Mouse (Mus musculus) spleen, postnatal 0 days (tissue): Measurements from ENCODE around the gene Siah2. TPM values are rescaled to one million over a fixed set of nuclear protein-coding genes. Genes with fewer than 3 reads are reported as not detected.

Experiments used
- polyA plus RNA-seq: library from polyadenylated mRNA; unstranded; fragments of >200 nt; fragmentation: Nextera tagmentation; extraction: Ambion mirVana; gene quantifications from 2 replicates; pipeline ENCODE4 v1.2.1, GENCODE M21; 2015

The Siah2 gene
- 1.9 and 2.5 TPM in 2 replicates for polyA plus RNA-seq

DNA sequence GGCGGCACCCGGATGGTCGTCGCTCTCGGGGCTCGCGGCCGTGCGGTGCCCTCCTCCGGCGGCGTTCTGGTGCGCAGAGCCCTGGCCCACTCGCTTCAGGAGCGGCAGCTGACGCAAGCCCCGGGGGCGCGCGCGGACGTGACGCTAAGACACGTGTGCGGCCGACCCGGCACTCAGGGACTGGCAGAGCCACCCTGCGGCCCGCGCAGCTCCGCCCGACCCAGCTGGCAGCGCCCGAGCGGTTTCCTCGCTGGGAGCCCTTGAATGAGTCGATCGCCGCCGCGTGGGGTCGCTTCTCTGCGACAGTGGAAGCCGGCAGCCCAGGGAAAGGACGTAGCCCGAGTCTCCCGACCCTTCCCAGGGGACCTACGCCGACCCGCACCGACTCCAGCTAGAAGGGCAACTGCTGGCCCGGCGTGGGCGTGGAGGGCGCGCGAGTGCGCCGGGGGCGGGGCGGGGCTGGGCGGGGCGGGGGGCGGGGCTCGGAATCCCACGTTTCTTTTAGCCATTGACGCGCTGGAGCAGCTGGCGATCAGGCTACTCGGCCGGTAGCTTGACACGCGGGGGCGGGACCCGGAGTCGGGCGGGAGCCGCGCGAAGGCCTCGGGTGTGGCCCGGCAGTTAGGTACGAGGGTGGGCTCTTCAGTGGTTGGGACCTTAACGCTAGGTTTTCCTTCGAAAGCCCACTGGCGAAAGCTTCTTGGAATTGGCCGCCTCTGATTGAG, at the start of gene Siah2:
Gene Siah2, minus strand, starts transcription at position 404 of the 725 bp plus-strand sequence.

DNA sequence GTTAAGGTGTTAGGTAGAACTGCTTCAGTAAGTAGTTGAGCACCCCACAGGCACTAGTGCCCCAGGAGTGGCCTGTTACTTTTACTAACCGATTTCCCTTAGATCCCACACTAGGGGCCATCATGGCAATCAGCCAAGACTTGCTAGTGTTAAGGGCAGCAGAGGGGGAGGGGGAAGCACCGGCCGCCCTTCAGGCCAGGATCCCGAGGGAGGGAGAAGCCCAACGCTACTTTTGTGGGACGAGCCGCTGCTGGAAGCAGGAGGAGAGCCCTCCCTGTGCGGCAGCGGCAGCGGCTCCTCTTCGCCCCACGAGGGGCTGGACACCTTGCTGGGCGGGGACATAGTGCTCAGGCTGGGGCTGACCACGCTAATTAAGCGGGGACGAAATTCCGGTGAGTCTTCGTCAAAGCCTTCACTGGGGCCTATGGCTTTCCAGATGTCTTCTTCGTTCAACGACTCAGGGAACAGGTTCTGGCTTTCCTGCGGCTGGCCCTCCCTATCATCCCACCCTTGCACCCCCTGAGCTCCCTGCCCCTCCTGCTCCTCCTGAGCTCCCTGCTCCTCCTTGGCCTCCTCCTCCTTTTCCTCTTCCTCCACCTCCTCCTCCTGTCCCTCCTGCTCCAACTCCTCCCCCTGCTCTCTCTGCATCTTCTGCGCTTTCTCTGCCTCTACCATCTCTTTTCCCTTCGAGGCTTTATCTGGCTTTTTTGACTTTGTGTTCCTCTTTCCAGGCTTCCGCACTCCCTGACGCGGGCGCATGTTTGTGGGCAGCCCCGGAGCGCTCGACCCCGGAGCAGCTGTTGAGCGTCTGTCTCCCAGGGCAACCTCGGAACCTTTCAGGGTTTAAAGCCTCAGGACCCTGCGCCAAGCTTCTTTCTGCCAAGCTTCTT, 55.5 kb downstream of the Siah2 start, which contains the start of gene Erich6:
Gene Erich6, minus strand, starts transcription at position 802 of the 890 bp plus-strand sequence.

Other genes with a start within 250 kb of the Siah2 start
- gene Eif2a, start 166.6 kb downstream of the Siah2 start, polyA plus RNA-seq, result 34.4 and 34.9 TPM in 2 replicates
- 72.0 and 83.0 TPM in 2 replicates for gene Serp1, start 166.5 kb downstream of the Siah2 start, polyA plus RNA-seq
- 18.4 and 19.3 TPM in 2 replicates for gene Selenot, start 115.8 kb downstream of the Siah2 start, polyA plus RNA-seq
- gene Erich6, start 55.2 kb downstream of the Siah2 start, polyA plus RNA-seq, result not detected in 2 replicates
- not detected in 2 replicates for gene Mindy4b-ps, start 129.9 kb upstream of the Siah2 start, polyA plus RNA-seq
- gene Clrn1, start 192.9 kb upstream of the Siah2 start, polyA plus RNA-seq, result not detected in 2 replicates